Mouse (Mus musculus): ENCODE data around the gene Rbks. TPM values are rescaled to one million over a fixed set of nuclear protein-coding genes. Genes with fewer than 3 reads are reported as not detected.
A peak's percentile ranks its signal among the peaks of the same experiment; 100 is the strongest.

Rbks gene
- polyA plus RNA-seq, 1 experiment from 2014 or later: 2.7 TPM

DNA sequence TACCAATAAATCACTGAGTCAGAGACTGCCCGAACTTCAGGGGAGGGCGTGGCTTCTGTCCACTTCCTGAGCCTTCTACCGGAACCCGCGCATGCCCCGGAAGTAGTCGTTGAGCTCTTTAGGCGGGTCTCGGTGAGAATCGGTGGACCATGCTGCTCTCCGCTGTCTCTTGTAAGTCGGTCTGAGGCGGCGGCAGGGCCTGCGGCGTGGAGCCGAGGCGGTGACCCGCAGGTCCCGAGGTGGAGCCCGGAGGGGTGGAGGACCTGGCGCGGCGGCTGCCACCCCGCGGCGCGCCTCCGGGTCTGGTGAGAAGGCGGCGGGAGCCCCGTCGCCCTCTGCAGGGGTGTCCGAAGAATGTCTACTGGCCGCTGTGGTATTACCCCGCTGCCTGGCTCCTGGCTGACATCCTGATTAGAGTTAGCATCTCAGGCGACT lies 83.6 kb downstream of the Rbks start:
- Histone ChIP-seq H3K9ac (replicated peaks; ENCODE audit: low read depth, low read length) (peak overlapping the region; percentile 62), H3K9me3 (ENCODE audit: control insufficient read depth, low read length) (no peaks in the 10 kb centered on the region), H3K27ac (ENCODE audit: low read length) (peak overlapping the region; percentile 36), H3K4me1 (replicated peaks; ENCODE audit: control insufficient read depth, insufficient read depth, low read length) (peaks cover 7% of the 10 kb centered on the region), H3K27me3 (replicated peaks; ENCODE audit: control insufficient read depth, insufficient read depth, low read length) (no peaks in the 10 kb centered on the region), H3K36me3 (ENCODE audit: control insufficient read depth, insufficient read depth) (no peaks in the 10 kb centered on the region; the same call in 1 of the 2 replicates), H3K4me3 (replicated peaks; ENCODE audit: low read length) (peak overlapping the region; percentile 61), H3K4me2 (ENCODE audit: low read length) (peak overlapping the region; percentile 67)
- ATAC-seq: peak; percentile 96
- WGBS: 0% methylated on average over 37 of the region's 37 CpGs

- Histone ChIP-seq H3K4me3 (replicated peaks; ENCODE audit: low read length) (no peak overlapping the region), H3K27me3 (replicated peaks; ENCODE audit: control insufficient read depth, insufficient read depth, low read length) (no peaks in the 10 kb centered on the region), H3K27ac (ENCODE audit: low read length) (no peak overlapping the region), H3K9ac (replicated peaks; ENCODE audit: low read depth, low read length) (no peak overlapping the region), H3K4me1 (replicated peaks; ENCODE audit: control insufficient read depth, insufficient read depth, low read length) (peaks cover 7% of the 10 kb centered on the region), H3K4me2 (ENCODE audit: low read length) (no peak overlapping the region), H3K9me3 (ENCODE audit: control insufficient read depth, low read length) (no peaks in the 10 kb centered on the region), H3K36me3 (ENCODE audit: control insufficient read depth, insufficient read depth) (no peaks in the 10 kb centered on the region)
- ATAC-seq: no peak
- WGBS: 96% methylated on average over 1 of the region's 1 CpGs
Measured at GRCm38 (mm10) chr5:31611186-31611585, 86.2 kb downstream of the Rbks start.

DNA sequence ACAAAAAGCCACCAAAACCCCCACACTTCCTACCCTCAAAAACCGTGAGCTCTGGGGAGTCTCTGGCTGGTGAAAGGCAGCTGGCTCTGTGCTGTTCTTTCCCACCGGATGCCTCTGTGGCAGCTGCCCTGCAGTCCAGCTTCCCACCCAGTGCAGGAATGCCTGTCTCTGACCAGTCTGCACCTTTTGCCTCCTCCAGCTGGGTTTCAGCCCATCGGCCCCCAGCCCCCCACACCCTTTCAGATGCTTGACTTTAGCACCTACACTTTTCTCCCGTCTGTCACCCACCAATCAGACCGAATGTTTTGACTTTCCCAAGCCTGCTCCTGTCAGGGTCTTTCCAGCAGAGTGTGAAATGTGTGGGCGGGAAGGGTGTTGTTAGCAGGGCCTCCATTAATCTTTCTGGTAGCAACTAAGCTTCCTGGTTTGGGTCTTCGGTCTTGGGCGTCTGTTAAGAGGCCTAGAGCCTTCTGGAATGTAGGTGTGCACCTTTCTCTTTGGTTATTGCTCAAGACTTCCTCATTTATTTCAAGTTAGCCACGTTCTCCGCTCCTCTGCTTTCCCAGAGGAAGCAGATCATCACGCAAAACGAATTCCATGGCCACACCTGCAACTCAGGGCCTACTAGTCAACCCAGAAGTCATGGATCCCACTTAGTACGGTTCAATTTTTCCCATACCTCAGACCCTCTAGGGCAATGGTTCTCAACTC lies 86.9 kb downstream of the Rbks start:
- no peak overlapping the region for H3K27ac ChIP-seq (ENCODE audit: low read length)
- ATAC-seq: no peak
- no peaks in the 10 kb centered on the region for H3K9me3 ChIP-seq (ENCODE audit: control insufficient read depth, low read length)
- 83% methylated on average over 13 of the region's 13 CpGs for WGBS
- H3K4me3 ChIP-seq (replicated peaks; ENCODE audit: low read length): no peak overlapping the region
- no peak overlapping the region for H3K4me2 ChIP-seq (ENCODE audit: low read length)
- H3K4me1 ChIP-seq (replicated peaks; ENCODE audit: control insufficient read depth, insufficient read depth, low read length): peaks cover 7% of the 10 kb centered on the region
- no peak overlapping the region for H3K9ac ChIP-seq (replicated peaks; ENCODE audit: low read depth, low read length)
- no peaks in the 10 kb centered on the region for H3K27me3 ChIP-seq (replicated peaks; ENCODE audit: control insufficient read depth, insufficient read depth, low read length)
- no peaks in the 10 kb centered on the region for H3K36me3 ChIP-seq (ENCODE audit: control insufficient read depth, insufficient read depth)

- Histone ChIP-seq H3K4me2 (ENCODE audit: low read length) (no peak overlapping the region), H3K4me3 (replicated peaks; ENCODE audit: low read length) (no peak overlapping the region), H3K36me3 (ENCODE audit: control insufficient read depth, insufficient read depth) (no peaks in the 10 kb centered on the region), H3K9ac (replicated peaks; ENCODE audit: low read depth, low read length) (no peak overlapping the region), H3K4me1 (replicated peaks; ENCODE audit: control insufficient read depth, insufficient read depth, low read length) (no peaks in the 10 kb centered on the region), H3K9me3 (ENCODE audit: control insufficient read depth, low read length) (no peaks in the 10 kb centered on the region), H3K27me3 (replicated peaks; ENCODE audit: control insufficient read depth, insufficient read depth, low read length) (no peaks in the 10 kb centered on the region), H3K27ac (ENCODE audit: low read length) (no peak overlapping the region)
- 44% methylated on average over 3 of the region's 3 CpGs for WGBS
- no peak for ATAC-seq
Measured at GRCm38 (mm10) chr5:31606151-31606550, 91.3 kb downstream of the Rbks start.

DNA sequence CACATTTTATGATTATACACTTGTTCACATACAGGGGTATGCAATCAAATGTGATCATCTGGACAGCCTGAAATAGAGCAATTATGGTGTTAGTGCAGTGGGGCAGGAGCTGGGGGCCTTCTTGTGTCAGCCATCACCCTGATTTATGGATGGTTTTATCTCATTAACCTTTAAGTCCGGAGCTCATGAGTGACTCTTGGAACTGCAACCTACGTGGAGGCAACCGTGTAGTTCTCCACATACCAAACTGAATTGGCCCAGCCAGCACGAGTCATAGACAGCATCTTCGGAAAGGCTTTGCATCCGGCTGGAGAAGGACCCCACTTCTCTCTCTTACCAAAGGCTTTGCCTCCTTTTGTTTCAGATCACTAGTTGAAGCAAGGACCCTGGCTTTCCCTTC lies 93.7 kb downstream of the Rbks start:
- no peaks in the 10 kb centered on the region for H3K4me1 ChIP-seq (replicated peaks; ENCODE audit: control insufficient read depth, insufficient read depth, low read length)
- WGBS: 84% methylated on average over 6 of the region's 6 CpGs
- H3K4me3 ChIP-seq (replicated peaks; ENCODE audit: low read length): no peak overlapping the region
- H3K9me3 ChIP-seq (ENCODE audit: control insufficient read depth, low read length): no peaks in the 10 kb centered on the region
- no peaks in the 10 kb centered on the region for H3K36me3 ChIP-seq (ENCODE audit: control insufficient read depth, insufficient read depth)
- no peak overlapping the region for H3K4me2 ChIP-seq (ENCODE audit: low read length)
- no peaks in the 10 kb centered on the region for H3K27me3 ChIP-seq (replicated peaks; ENCODE audit: control insufficient read depth, insufficient read depth, low read length)
- ATAC-seq: no peak
- no peak overlapping the region for H3K9ac ChIP-seq (replicated peaks; ENCODE audit: low read depth, low read length)
- no peak overlapping the region for H3K27ac ChIP-seq (ENCODE audit: low read length)

GRCm38 (mm10) chr5:31602377-31602776 lies 95.0 kb downstream of the Rbks start:
- Histone ChIP-seq H3K4me2 (ENCODE audit: low read length) (no peak overlapping the region), H3K9ac (replicated peaks; ENCODE audit: low read depth, low read length) (no peak overlapping the region), H3K9me3 (ENCODE audit: control insufficient read depth, low read length) (no peaks in the 10 kb centered on the region), H3K4me1 (replicated peaks; ENCODE audit: control insufficient read depth, insufficient read depth, low read length) (0 out of 2 replicates have a peak, but pooled peaks cover 2% of the 10 kb centered on the region), H3K4me3 (replicated peaks; ENCODE audit: low read length) (no peak overlapping the region), H3K27me3 (replicated peaks; ENCODE audit: control insufficient read depth, insufficient read depth, low read length) (no peaks in the 10 kb centered on the region), H3K27ac (ENCODE audit: low read length) (no peak overlapping the region), H3K36me3 (ENCODE audit: control insufficient read depth, insufficient read depth) (no peaks in the 10 kb centered on the region)
- WGBS: 95% methylated on average over 1 of the region's 1 CpGs
- ATAC-seq: no peak

DNA sequence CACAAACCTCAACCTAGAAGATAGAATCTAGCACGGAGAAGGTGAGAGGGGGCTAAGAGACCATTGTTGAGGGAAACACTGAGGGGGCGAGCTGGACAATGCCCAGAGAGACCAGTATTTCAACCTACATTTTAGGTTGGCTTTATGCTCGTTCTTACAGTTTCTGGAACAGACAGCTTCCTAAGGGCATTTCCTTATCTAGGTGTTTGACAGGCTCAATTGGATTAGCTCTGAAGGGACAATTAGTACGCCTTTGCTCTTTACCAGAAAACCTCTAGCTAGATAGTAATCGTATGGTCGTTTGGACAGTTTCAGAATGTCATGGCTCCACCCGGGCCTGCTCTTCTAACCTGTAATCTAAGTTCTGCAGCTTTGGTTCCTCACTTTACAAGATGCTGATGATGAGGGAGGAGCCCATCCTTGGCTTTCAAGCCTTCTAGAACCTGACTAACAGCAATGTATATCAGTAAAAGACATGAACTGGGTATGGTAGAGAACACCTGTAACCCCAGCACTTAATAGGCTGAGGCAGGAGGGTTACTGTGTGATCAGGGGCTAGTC lies 96.2 kb downstream of the Rbks start:
- WGBS: 82% methylated on average over 7 of the region's 7 CpGs
- Histone ChIP-seq H3K9me3 (ENCODE audit: control insufficient read depth, low read length) (no peaks in the 10 kb centered on the region), H3K36me3 (ENCODE audit: control insufficient read depth, insufficient read depth) (no peaks in the 10 kb centered on the region), H3K4me2 (ENCODE audit: low read length) (no peak overlapping the region), H3K4me3 (replicated peaks; ENCODE audit: low read length) (no peak overlapping the region), H3K27me3 (replicated peaks; ENCODE audit: control insufficient read depth, insufficient read depth, low read length) (no peaks in the 10 kb centered on the region), H3K9ac (replicated peaks; ENCODE audit: low read depth, low read length) (no peak overlapping the region), H3K4me1 (replicated peaks; ENCODE audit: control insufficient read depth, insufficient read depth, low read length) (peaks cover 10% of the 10 kb centered on the region), H3K27ac (ENCODE audit: low read length) (no peak overlapping the region)
- ATAC-seq: no peak

- no peak overlapping the region for H3K27ac ChIP-seq (ENCODE audit: low read length)
- no peak for ATAC-seq
- H3K27me3 ChIP-seq (replicated peaks; ENCODE audit: control insufficient read depth, insufficient read depth, low read length): no peaks in the 10 kb centered on the region
- no peaks in the 10 kb centered on the region for H3K36me3 ChIP-seq (ENCODE audit: control insufficient read depth, insufficient read depth)
- no peaks in the 10 kb centered on the region for H3K9me3 ChIP-seq (ENCODE audit: control insufficient read depth, low read length)
- H3K4me1 ChIP-seq (replicated peaks; ENCODE audit: control insufficient read depth, insufficient read depth, low read length): peaks cover 10% of the 10 kb centered on the region
- 85% methylated on average over 2 of the region's 2 CpGs for WGBS
- H3K4me3 ChIP-seq (replicated peaks; ENCODE audit: low read length): no peak overlapping the region
- H3K4me2 ChIP-seq (ENCODE audit: low read length): no peak overlapping the region
- no peak overlapping the region for H3K9ac ChIP-seq (replicated peaks; ENCODE audit: low read depth, low read length)
Measured at GRCm38 (mm10) chr5:31599161-31599560, 98.3 kb downstream of the Rbks start.

- no peak overlapping the region for H3K4me2 ChIP-seq (ENCODE audit: low read length)
- H3K27me3 ChIP-seq (replicated peaks; ENCODE audit: control insufficient read depth, insufficient read depth, low read length): no peaks in the 10 kb centered on the region
- 53% methylated on average over 4 of the region's 4 CpGs for WGBS
- no peak overlapping the region for H3K27ac ChIP-seq (ENCODE audit: low read length)
- no peak overlapping the region for H3K9ac ChIP-seq (replicated peaks; ENCODE audit: low read depth, low read length)
- H3K9me3 ChIP-seq (ENCODE audit: control insufficient read depth, low read length): no peaks in the 10 kb centered on the region
- H3K36me3 ChIP-seq (ENCODE audit: control insufficient read depth, insufficient read depth): no peaks in the 10 kb centered on the region
- no peak overlapping the region for H3K4me3 ChIP-seq (replicated peaks; ENCODE audit: low read length)
- peaks cover 10% of the 10 kb centered on the region for H3K4me1 ChIP-seq (replicated peaks; ENCODE audit: control insufficient read depth, insufficient read depth, low read length)
- ATAC-seq: no peak
Measured at GRCm38 (mm10) chr5:31598579-31598978, 98.8 kb downstream of the Rbks start.

Data from forebrain, embryonic 16.5 days (tissue).